Mouse (Mus musculus) cerebellum, postnatal 10 days (tissue): ENCODE measurements at regions not wholly inside any gene's neighbourhood (a gene's known extent, or its start where the extent isn't known, plus 50 kb on each side); places are given as distances from the start of the nearest gene placed in this dataset.

ENCODE experiments used
- DNase-seq, 2 experiments: peaks; one replicate each; pipeline ENCODE4 v3.0.0; 2021; ENCODE audit warnings: mixed read lengths in 2 of 2

GRCm38 (mm10) chr9:101649816-101650215 lies 211.8 kb upstream of the 9630041A04Rik start:
- DNase-seq = peak; percentile 63 to 76

GRCm38 (mm10) chr9:101641524-101641923 lies 220.1 kb upstream of the 9630041A04Rik start:
- no peak for DNase-seq

- DNase-seq = no peak
These were observed 221.0 kb upstream of the 9630041A04Rik start for GRCm38 (mm10) chr9:101640598-101640997.

DNA sequence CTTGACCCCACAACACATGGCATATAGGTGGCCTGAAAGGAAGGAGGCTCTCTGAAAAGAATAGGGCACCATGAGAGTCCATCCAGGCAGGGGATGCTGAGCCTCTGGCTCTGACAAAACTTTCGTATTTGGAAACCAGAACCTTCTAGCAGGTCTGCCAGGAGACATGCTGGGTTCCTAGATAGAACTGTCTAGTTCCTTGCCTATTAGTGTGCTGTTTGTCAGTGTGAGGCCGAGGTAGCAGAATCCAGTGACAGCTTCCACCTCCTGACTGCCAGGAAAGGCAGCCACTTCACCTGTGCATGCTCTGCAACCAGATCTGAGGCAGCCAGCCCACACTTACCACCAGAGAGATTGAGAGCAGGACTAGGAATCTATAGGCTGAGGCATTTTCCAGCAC lies 245.4 kb upstream of the 9630041A04Rik start:
- peak; percentile 84 to 89 for DNase-seq

- DNase-seq = no peak
These were observed 246.5 kb upstream of the 9630041A04Rik start for GRCm38 (mm10) chr9:101615176-101615575.

DNA sequence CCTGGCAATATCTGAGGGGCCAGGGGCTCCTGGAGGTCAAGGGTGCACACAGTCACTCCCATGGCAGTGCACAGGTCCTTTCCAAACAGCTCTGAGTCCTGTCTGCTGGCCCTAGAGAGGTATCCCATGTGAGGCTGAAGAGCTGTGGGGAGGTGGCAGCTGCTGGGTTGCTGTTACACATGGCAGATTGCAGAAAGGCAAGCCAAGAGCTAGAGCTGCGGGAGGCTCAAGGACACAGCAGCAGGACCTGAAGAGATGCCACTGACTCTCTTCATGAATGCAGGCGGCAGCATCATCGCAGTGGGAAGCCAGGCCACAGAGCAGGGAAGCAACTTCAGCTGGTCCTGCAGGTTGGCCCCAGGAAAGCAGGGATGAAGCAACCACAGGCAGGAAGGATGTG lies 247.7 kb upstream of the 9630041A04Rik start:
- DNase-seq = peak; percentile 90 to 94

DNA sequence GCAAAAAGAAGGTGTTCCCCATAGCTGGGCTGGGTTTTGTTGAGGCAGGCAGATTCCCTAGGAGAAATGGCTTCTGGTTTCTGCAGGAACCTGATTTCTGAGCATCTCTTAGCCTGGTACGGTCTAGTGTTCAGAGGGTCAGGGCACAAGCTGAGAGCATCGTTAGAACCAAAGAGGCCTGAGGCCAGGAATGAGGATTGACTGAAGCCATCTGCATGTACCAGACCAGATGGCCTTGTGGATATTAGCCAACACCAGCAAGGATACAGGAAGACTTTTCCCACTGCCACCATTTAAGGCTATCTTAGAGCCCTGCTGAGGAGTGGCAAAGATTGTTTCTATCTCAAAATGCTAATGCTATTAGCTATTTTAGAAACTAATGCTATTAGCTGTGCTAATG lies 248.2 kb upstream of the 9630041A04Rik start:
- peak; percentile 93 to 95 for DNase-seq

DNA sequence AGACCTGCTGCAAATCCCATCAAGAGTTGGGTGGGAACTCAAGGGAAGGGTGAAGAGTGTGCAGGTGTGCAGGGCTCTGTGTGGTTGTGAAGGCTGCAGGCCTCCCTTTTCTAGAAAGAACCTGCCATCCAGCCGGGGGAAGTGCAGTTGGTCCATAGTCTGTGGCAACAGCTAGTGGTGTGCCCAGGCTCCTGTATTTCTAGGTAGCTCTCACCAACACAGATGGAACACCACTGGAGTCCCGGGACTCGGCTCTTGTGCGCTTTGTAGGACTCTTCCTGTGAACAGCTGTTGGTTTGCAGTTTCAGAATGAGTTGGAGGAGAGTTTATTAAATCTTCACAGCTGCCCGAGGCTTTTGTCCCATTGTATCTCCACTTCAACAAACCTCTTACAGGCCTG lies 248.7 kb upstream of the 9630041A04Rik start:
- peak; percentile 51 for DNase-seq

GRCm38 (mm10) chr9:101612571-101612970 lies 249.1 kb upstream of the 9630041A04Rik start:
- peak in 1 of 2 experiments; percentile 31 for DNase-seq

DNA sequence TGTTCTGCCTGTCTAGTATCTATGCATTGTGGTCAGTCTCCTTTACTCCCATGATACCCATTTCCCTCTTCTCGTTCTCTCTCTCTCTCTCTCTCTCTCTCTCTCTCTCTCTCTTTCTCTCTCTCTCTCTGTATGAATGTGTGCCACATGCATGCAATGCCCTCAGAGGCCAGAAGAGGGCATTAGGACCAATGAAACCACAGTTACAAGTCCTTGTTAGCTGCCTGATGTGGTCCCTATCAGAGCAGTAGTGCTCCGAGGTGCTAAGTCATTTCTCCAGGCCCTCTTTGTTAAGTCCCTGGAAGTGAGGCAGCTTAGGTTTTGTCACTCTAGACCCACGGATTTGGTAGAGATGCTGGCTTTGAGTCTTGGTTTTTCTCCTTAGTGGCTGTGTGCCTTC lies 250.2 kb upstream of the 9630041A04Rik start:
- peak; percentile 69 to 71 for DNase-seq

- DNase-seq = peak; percentile 22 to 37
These were observed 250.7 kb upstream of the 9630041A04Rik start for GRCm38 (mm10) chr9:101610806-101611443.

- DNase-seq = peak; percentile 96 to 97
These were observed 251.3 kb upstream of the 9630041A04Rik start for GRCm38 (mm10) chr9:101610338-101610737.

- peak; percentile 33 to 54 for DNase-seq
These were observed 258.8 kb upstream of the 9630041A04Rik start for GRCm38 (mm10) chr9:101602799-101603198.

DNA sequence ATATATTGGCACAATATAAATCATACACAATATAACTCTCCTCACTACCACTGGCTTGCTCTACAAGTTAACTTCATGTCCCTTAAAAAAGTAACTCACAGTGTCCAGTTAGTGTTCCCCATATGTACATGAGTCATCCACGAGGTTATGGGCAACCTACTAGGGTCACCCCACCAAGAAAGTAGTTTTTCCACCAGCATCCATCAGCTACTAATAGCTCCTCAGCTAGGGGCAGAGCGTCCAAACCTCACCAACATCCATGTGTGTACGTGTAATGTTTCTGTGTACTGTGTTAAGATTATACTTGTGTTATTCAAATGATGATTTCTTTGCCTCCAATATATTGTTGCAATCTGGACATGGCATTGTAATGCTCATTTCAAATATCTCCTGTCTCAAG lies 264.7 kb upstream of the 9630041A04Rik start:
- no peak for DNase-seq

GRCm38 (mm10) chr9:101595101-101595650 lies 266.5 kb upstream of the 9630041A04Rik start:
- DNase-seq = no peak

- no peak for DNase-seq
These were observed 269.0 kb upstream of the 9630041A04Rik start for GRCm38 (mm10) chr9:101592621-101593020.

DNA sequence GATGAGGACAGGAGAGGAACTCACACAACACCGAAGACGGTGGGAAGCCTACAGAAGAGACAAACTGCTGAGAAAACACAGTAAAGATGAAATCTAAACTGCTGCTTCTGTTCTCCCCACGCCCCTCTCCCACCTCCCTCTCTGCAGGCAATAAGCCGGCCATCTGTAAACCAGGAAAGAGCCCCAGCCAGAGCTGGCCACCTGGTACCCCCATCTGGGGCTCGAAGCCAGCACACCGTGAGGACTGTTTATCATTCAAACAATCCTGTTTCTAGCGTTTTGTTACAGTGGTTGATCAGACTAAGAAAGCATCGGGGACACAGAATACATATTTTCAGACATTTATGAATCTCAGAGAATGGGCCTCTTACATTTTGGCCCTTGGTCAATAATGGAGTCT lies 270.0 kb upstream of the 9630041A04Rik start:
- peak; percentile 58 to 74 for DNase-seq

- DNase-seq = no peak
These were observed 271.3 kb upstream of the 9630041A04Rik start for GRCm38 (mm10) chr9:101590310-101590709.

DNA sequence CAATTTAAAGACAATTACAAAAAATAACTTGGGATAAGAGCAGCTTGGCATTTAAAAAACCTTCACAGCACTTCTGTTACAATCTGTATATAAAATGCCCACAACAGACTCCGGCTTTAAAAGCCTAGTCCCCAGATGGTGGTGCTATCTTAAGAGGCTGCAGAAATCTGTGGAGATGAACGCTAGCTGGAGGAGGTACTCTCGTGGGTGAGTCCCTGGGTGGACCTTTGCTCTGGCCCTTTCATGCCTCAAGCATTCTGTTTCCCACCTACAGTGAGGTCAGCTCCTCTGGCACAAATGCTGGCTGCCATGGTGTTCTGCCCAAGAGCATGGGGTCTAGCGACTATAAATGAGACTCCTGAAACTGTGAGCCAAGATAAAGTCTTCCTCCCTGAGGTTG lies 280.6 kb upstream of the 9630041A04Rik start:
- no peak for DNase-seq

DNA sequence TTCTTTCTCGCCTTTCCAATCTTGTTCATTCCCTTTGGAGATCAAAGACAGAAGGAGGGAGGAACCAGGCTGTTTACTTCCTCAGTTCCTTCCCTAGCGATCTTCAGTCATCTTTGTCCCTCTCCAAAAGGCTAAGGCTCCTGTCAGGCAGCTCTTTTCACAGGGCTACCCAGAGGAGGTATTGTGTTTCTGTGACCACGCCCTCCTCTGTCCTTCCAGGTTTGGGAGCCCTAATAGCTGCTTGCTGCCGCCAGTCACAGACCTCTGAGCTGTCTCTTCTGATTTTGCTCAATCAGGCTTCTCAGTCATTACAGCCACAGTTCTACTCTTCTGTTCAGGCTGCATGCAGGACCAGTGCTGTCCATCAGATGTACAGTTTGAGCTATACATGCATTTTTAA lies 290.9 kb upstream of the 9630041A04Rik start:
- no peak for DNase-seq

DNA sequence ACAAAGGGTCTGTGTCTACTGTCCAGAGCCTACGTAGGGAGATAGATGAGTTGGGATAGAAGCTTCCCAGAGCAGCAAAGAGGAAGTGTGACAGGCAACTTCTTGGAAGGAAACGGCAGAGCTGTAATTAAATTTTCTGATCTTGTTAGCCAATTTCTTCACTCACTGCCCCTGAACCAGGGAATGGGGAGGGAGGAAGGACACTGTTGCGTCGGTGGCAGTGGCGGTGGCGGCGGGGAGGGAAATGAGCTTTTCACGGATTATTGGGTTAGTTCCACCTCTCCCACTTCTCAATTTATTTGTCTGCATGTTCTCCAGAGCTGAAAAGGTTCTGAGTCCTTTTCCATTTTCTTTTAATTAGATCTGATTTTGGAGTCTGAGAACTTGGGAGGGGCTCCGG lies 298.4 kb upstream of the 9630041A04Rik start:
- DNase-seq = no peak

DNA sequence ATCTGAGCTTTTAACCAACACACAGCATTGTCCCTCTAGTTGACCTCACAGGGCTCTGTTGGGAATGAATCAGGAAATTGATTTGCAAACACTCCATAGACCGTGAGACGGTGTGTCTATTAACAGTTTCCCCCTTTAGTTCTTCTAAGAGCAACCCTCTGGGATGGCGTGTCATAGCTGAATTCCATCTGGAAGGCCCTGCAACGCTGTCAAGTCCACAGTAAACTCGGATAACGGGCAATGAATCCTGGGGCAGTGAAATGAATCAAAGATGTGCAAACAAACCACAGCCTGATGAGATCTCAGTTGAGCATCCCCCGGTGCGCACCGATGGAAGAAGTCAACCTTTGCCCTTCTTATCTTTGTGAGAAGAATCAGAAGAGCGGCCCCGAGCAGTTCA lies 302.3 kb upstream of the 9630041A04Rik start:
- no peak for DNase-seq

DNA sequence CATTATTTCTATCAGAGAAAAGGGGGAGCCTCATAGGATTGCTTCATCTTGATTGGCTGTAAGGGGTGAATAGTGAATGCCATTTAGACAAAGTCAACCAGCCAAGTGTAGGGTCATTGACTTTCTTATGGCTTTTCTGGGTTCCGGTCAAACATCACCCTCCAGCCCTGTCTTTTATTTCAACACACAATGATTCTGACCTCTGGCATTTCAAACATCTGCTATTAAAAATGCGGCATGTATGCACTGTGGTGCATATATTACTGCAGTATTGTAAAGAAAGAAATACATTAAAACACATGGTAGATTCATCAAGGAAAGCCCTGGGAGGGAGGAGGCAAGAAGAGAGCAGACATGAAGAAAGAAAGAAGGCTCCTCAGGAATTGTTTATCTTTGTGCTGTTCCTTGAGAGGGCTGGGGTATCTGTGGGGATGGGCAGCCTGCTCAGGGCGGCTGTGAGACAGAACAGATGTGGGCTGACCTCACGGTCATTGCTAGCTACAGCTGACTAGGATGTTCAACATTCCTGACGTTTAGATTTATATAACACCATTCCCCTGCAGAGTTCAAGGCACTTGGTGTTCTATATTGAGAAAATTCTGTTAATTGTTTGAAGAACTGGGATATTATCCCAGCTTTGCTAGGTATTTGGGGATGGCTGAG lies 303.5 kb upstream of the Ppp2r3a start:
- no peak for DNase-seq

DNA sequence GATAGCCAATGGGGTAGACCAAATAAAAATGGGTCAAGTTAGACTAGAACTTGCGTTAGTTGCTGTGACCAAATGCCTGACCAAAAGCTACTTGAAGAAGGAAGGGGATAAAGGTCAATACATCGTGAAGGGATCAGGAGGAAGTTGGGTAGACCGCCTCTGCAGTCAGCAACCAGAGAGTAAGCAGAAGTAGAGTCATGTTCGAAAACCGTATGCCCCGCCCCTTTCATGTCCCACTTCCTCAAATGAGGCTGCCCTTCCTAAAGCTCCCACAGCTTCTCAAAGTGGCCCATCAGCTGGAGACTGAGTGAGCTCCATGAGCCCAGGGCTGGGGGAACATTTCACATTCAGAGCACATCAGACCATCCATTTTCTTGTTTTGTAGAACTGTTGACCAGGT lies 301.2 kb upstream of the Ppp2r3a start:
- DNase-seq = no peak
